Mouse (Mus musculus) midbrain, embryonic 10.5 days (tissue): ENCODE measurements around the gene Cdk8. TPM values are rescaled to one million over a fixed set of nuclear protein-coding genes. Genes with fewer than 3 reads are reported as not detected.

Experiments used
- DNase-seq: peaks from one replicate; pipeline ENCODE4 v3.0.0-alpha.2; 2017; ENCODE audit warnings: low spot score
- H3K27ac ChIP-seq: fragments of 300-500 bp; sonication (generic); replicated peaks from 2 replicates; pipeline ENCODE4 v1.5.1; 2016; ENCODE audit warnings: mild to moderate bottlenecking
- H3K27me3 ChIP-seq: fragments of 300-500 bp; sonication (generic); 2 replicates; pipeline ENCODE4 v1.6.1; 2016; ENCODE audit warnings: low read depth, mild to moderate bottlenecking; ENCODE audit not compliant: poor library complexity, severe bottlenecking
- H3K36me3 ChIP-seq: fragments of 300-500 bp; sonication (generic); 2 replicates; pipeline ENCODE4 v1.6.1; 2016; ENCODE audit warnings: mild to moderate bottlenecking, moderate library complexity
- H3K4me1 ChIP-seq: fragments of 300-500 bp; sonication (generic); 2 replicates; pipeline ENCODE4 v1.6.1; 2016
- H3K4me3 ChIP-seq: fragments of 300-500 bp; sonication (generic); 2 replicates; pipeline ENCODE4 v1.5.1; 2016; ENCODE audit warnings: mild to moderate bottlenecking, moderate library complexity
- H3K9me3 ChIP-seq: fragments of 300-500 bp; sonication (generic); replicated peaks from 2 replicates; pipeline ENCODE4 v1.6.1; 2016; ENCODE audit warnings: mild to moderate bottlenecking
- WGBS: fragments of 180-500 bp; shearing (Covaris S2); methylation state at CpG from one replicate; pipeline ENCODE4 v1.1.7; 2016; 5-methylcytosine and 5-hydroxymethylcytosine counted together
- polyA plus RNA-seq: library from polyadenylated mRNA; unstranded; fragments of >200 nt; fragmentation: Nextera tagmentation; extraction: Ambion mirVana; gene quantifications from 2 replicates; pipeline ENCODE4 v1.2.1, GENCODE M21; 2016

The Cdk8 gene
- polyA plus RNA-seq, 1 experiment from 2014 or later, result 22.4 TPM

GRCm38 (mm10) chr5:146270593-146270992 lies 39.6 kb downstream of the Cdk8 start:
- no peaks in the 10 kb centered on the region for H3K27me3 ChIP-seq
- no peaks in the 10 kb centered on the region for H3K9me3 ChIP-seq
- no peak for DNase-seq
- H3K4me1 ChIP-seq, result no peaks in the 10 kb centered on the region
- peaks cover 56% of the 10 kb centered on the region for H3K36me3 ChIP-seq
- H3K27ac ChIP-seq, result no peak overlapping the region
- 82% methylated on average over 9 of the region's 9 CpGs for WGBS
- H3K4me3 ChIP-seq, result no peak overlapping the region

DNA sequence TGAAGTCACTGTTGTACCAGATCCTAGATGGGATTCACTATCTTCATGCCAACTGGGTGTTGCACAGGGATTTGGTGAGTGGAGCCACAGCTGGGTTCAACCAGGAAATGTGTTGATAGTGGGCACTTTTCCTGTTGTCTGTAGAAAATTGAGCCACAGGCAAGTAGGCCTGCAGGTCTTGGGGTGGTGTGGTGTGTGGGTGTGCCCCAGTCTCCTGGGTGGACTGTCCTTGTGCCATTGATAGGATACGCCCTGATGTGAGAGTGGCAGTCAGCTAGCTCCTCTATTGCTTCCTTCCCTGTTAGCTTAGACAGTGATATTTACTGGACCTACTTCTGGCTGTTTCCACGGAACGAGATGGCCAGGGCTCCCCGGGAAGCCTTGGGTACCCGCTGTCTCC lies 40.6 kb downstream of the Cdk8 start:
- Histone ChIP-seq H3K36me3 (peaks cover 62% of the 10 kb centered on the region), H3K27ac (no peak overlapping the region), H3K27me3 (no peaks in the 10 kb centered on the region), H3K9me3 (no peaks in the 10 kb centered on the region), H3K4me1 (no peaks in the 10 kb centered on the region), H3K4me3 (no peak overlapping the region)
- no peak for DNase-seq
- 91% methylated on average over 5 of the region's 5 CpGs for WGBS

GRCm38 (mm10) chr5:146273096-146273495 lies 42.1 kb downstream of the Cdk8 start:
- H3K27me3 ChIP-seq, result no peaks in the 10 kb centered on the region
- peaks cover 72% of the 10 kb centered on the region for H3K36me3 ChIP-seq
- H3K4me1 ChIP-seq, result no peaks in the 10 kb centered on the region
- WGBS, result 92% methylated on average over 4 of the region's 4 CpGs
- H3K4me3 ChIP-seq, result no peak overlapping the region
- no peak overlapping the region for H3K27ac ChIP-seq
- no peak for DNase-seq
- H3K9me3 ChIP-seq, result no peaks in the 10 kb centered on the region

GRCm38 (mm10) chr5:146274420-146275045 lies 43.5 kb downstream of the Cdk8 start:
- H3K4me3 ChIP-seq, result no peak overlapping the region
- H3K27me3 ChIP-seq, result no peaks in the 10 kb centered on the region
- 92% methylated on average over 4 of the region's 4 CpGs for WGBS
- H3K9me3 ChIP-seq, result no peaks in the 10 kb centered on the region
- DNase-seq, result no peak
- no peaks in the 10 kb centered on the region for H3K4me1 ChIP-seq
- H3K36me3 ChIP-seq, result peaks cover 70% of the 10 kb centered on the region
- no peak overlapping the region for H3K27ac ChIP-seq

DNA sequence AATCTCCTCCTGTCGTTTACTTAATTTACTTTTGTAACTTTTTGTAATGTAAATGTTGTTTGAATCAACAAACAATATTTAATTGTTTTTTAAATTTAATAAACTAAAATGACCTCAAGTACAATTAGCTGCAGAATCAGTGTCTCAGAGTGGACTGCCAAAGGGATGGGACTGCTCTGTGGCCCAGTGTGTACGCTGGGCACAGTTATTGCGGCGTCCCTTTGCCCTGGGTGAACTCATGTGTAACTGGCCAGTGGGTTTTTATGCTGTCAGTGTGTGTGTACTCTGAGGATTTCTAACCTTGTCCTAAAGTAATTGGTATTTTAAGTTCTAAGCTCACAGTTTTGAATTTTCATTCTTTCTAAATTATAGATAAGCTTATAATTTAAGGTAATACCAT lies 46.5 kb downstream of the Cdk8 start:
- no peaks in the 10 kb centered on the region for H3K27me3 ChIP-seq
- H3K9me3 ChIP-seq, result no peaks in the 10 kb centered on the region
- WGBS, result 96% methylated on average over 4 of the region's 4 CpGs
- H3K4me1 ChIP-seq, result no peaks in the 10 kb centered on the region
- H3K36me3 ChIP-seq, result peaks cover 68% of the 10 kb centered on the region
- no peak overlapping the region for H3K27ac ChIP-seq
- DNase-seq, result no peak
- H3K4me3 ChIP-seq, result no peak overlapping the region

- DNase-seq, result no peak
- Histone ChIP-seq H3K36me3 (peaks cover 62% of the 10 kb centered on the region), H3K9me3 (no peaks in the 10 kb centered on the region), H3K27me3 (no peaks in the 10 kb centered on the region), H3K4me1 (no peaks in the 10 kb centered on the region), H3K27ac (no peak overlapping the region), H3K4me3 (no peak overlapping the region)
These were observed 49.0 kb downstream of the Cdk8 start for GRCm38 (mm10) chr5:146280012-146280411.

DNA sequence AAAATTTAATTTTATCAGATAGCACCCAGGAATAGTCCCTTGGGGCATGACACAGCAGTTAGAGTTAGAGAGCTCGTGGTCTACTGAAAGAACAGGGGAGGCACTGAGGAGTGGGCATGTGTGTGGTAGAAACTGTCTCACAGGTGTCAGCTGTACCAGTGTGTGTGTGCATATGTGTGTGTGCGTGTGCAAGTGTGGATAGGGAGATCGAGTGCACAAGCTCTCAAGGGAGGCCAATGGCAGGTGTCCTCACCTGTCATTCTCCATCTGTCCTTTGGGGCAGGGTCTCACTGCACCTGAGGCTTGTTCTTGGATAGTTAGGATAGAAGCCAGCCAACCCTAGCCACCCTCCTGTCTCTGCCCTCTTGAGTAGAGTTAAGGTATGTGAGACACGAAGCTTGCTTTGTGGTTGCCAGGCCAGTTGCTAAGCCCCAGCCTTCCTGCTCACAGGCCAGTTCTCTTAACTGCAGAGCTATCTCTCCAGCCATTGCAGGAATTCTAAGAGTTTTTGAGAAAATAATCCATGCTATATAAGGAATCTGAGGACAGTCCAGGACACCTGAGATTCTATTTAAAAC lies 50.3 kb downstream of the Cdk8 start:
- H3K4me3 ChIP-seq, result no peak overlapping the region
- no peak overlapping the region for H3K27ac ChIP-seq
- no peaks in the 10 kb centered on the region for H3K27me3 ChIP-seq
- 90% methylated on average over 4 of the region's 4 CpGs for WGBS
- H3K4me1 ChIP-seq, result no peaks in the 10 kb centered on the region
- no peak for DNase-seq
- no peaks in the 10 kb centered on the region for H3K9me3 ChIP-seq
- H3K36me3 ChIP-seq, result peaks cover 65% of the 10 kb centered on the region

DNA sequence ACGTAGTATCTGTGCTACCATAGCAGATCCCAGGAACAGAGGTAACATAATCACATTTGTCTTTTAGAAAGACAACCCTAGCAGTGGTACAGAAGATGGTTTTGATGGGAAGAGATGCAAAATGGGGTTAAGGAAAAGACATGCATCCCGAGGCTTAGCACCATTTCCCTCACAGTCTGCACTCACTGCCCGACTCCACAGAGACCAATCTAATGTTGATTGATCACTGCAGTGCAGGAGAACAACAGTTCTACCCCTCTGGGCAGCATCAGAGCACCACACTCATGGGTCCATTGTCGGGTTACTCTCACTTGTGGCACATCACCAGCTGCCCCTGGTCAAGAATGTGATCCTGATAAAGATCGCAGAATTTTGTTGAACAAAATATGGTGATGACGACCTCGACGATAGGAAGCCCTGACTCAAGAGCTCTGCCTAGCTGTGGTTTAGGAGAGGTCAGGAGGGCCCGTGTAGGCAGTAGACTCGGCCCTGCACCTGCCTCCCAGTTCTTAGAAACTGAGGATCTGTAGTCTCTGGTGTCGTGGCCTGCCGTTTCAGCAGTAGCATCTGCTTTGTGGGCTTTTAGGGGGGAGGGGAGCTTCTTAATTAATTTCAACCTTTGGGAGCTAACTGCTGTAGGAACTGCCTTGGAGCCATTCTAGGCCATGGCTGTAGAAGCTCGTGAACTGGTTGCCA lies 51.0 kb downstream of the Cdk8 start:
- Histone ChIP-seq H3K9me3 (no peaks in the 10 kb centered on the region), H3K4me1 (no peaks in the 10 kb centered on the region), H3K4me3 (no peak overlapping the region), H3K36me3 (peaks cover 70% of the 10 kb centered on the region), H3K27ac (no peak overlapping the region), H3K27me3 (no peaks in the 10 kb centered on the region)
- DNase-seq, result no peak
- WGBS, result 84% methylated on average over 13 of the region's 13 CpGs

GRCm38 (mm10) chr5:146283899-146284298 lies 52.9 kb downstream of the Cdk8 start:
- Histone ChIP-seq H3K27ac (no peak overlapping the region), H3K4me3 (no peak overlapping the region), H3K4me1 (no peaks in the 10 kb centered on the region), H3K27me3 (no peaks in the 10 kb centered on the region), H3K9me3 (no peaks in the 10 kb centered on the region), H3K36me3 (peaks cover 74% of the 10 kb centered on the region)
- DNase-seq, result no peak
- WGBS, result 93% methylated on average over 6 of the region's 6 CpGs

- Histone ChIP-seq H3K4me1 (no peaks in the 10 kb centered on the region), H3K27me3 (no peaks in the 10 kb centered on the region), H3K36me3 (peaks cover 86% of the 10 kb centered on the region), H3K27ac (no peak overlapping the region), H3K4me3 (no peak overlapping the region), H3K9me3 (no peaks in the 10 kb centered on the region)
- no peak for DNase-seq
- WGBS, result 87% methylated on average over 10 of the region's 10 CpGs
These were observed 56.4 kb downstream of the Cdk8 start for GRCm38 (mm10) chr5:146287416-146287815.

GRCm38 (mm10) chr5:146288048-146288501 lies 57.0 kb downstream of the Cdk8 start:
- Histone ChIP-seq H3K4me1 (no peaks in the 10 kb centered on the region), H3K4me3 (no peak overlapping the region), H3K9me3 (no peaks in the 10 kb centered on the region), H3K36me3 (peaks cover 86% of the 10 kb centered on the region), H3K27ac (no peak overlapping the region), H3K27me3 (no peaks in the 10 kb centered on the region)
- no peak for DNase-seq
- 92% methylated on average over 13 of the region's 13 CpGs for WGBS

- Histone ChIP-seq H3K9me3 (no peaks in the 10 kb centered on the region), H3K4me3 (no peak overlapping the region), H3K4me1 (no peaks in the 10 kb centered on the region), H3K27ac (no peak overlapping the region), H3K36me3 (peaks cover 86% of the 10 kb centered on the region), H3K27me3 (no peaks in the 10 kb centered on the region)
- DNase-seq, result no peak
- WGBS, result 95% methylated on average over 7 of the region's 7 CpGs
These were observed 58.9 kb downstream of the Cdk8 start for GRCm38 (mm10) chr5:146289921-146290320.

DNA sequence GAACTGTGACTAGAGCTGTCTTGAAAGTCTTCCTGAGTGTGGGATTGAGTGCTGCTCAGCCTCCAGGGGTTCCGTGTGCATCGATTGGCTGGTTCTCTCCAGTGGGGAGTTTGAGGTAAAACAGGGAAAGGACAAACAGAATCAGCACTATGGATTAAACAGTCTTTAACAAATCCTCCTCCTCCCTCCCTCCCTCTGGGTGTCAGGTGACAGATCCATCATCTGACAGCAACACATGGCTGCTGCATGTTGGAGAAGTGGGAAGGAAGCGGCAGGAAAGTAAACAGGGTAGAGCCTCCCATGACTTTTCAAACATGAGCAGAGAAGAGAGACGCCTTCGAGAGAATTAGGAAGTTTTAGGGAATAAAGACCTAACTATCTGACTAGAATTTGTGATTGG lies 59.4 kb downstream of the Cdk8 start:
- no peaks in the 10 kb centered on the region for H3K4me1 ChIP-seq
- peaks cover 86% of the 10 kb centered on the region for H3K36me3 ChIP-seq
- H3K4me3 ChIP-seq, result no peak overlapping the region
- no peak overlapping the region for H3K27ac ChIP-seq
- DNase-seq, result no peak
- H3K9me3 ChIP-seq, result no peaks in the 10 kb centered on the region
- H3K27me3 ChIP-seq, result no peaks in the 10 kb centered on the region
- WGBS, result 87% methylated on average over 5 of the region's 5 CpGs
